Mouse (Mus musculus): ENCODE measurements around the gene Terf2. TPM values are rescaled to one million over a fixed set of nuclear protein-coding genes. Genes with fewer than 3 reads are reported as not detected.

The Terf2 gene
- polyA plus RNA-seq, 1 experiment from 2014 or later: 10.2 TPM

GRCm38 (mm10) chr8:107132581-107133491, 36.5 kb upstream of the Terf2 start:
- Histone ChIP-seq H3K27me3 (ENCODE audit: control insufficient read depth, insufficient read depth, low read length) (no peaks in the 10 kb centered on the region), H3K9ac (ENCODE audit: low read length) (no peak overlapping the region), H3K27ac (ENCODE audit: low read length) (peak overlapping the region; percentile 65), H3K4me1 (ENCODE audit: control insufficient read depth, insufficient read depth, low read length) (peaks cover 32% of the 10 kb centered on the region), H3K9me3 (replicated peaks; ENCODE audit: control insufficient read depth, low read length) (no peaks in the 10 kb centered on the region), H3K36me3 (ENCODE audit: control insufficient read depth, insufficient read depth) (no peaks in the 10 kb centered on the region), H3K4me2 (ENCODE audit: low read depth, low read length) (no peak overlapping the region), H3K4me3 (ENCODE audit: low read length) (no peak overlapping the region)
- ATAC-seq (replicated peaks; ENCODE audit: extremely low read depth, insufficient read depth, low FRiP score): no peak
- WGBS: 72% methylated on average over 24 of the region's 24 CpGs

GRCm38 (mm10) chr8:107130028-107130427, 33.7 kb upstream of the Terf2 start:
- no peak overlapping the region for H3K4me3 ChIP-seq (ENCODE audit: low read length)
- no peak overlapping the region for H3K9ac ChIP-seq (ENCODE audit: low read length)
- ATAC-seq (replicated peaks; ENCODE audit: extremely low read depth, insufficient read depth, low FRiP score): no peak
- no peaks in the 10 kb centered on the region for H3K27me3 ChIP-seq (ENCODE audit: control insufficient read depth, insufficient read depth, low read length)
- H3K36me3 ChIP-seq (ENCODE audit: control insufficient read depth, insufficient read depth): no peaks in the 10 kb centered on the region
- H3K27ac ChIP-seq (ENCODE audit: low read length): peak overlapping the region; percentile 89
- WGBS: 77% methylated on average over 6 of the region's 6 CpGs
- no peaks in the 10 kb centered on the region for H3K9me3 ChIP-seq (replicated peaks; ENCODE audit: control insufficient read depth, low read length)
- H3K4me1 ChIP-seq (ENCODE audit: control insufficient read depth, insufficient read depth, low read length): peaks cover 26% of the 10 kb centered on the region
- H3K4me2 ChIP-seq (ENCODE audit: low read depth, low read length): no peak overlapping the region

DNA sequence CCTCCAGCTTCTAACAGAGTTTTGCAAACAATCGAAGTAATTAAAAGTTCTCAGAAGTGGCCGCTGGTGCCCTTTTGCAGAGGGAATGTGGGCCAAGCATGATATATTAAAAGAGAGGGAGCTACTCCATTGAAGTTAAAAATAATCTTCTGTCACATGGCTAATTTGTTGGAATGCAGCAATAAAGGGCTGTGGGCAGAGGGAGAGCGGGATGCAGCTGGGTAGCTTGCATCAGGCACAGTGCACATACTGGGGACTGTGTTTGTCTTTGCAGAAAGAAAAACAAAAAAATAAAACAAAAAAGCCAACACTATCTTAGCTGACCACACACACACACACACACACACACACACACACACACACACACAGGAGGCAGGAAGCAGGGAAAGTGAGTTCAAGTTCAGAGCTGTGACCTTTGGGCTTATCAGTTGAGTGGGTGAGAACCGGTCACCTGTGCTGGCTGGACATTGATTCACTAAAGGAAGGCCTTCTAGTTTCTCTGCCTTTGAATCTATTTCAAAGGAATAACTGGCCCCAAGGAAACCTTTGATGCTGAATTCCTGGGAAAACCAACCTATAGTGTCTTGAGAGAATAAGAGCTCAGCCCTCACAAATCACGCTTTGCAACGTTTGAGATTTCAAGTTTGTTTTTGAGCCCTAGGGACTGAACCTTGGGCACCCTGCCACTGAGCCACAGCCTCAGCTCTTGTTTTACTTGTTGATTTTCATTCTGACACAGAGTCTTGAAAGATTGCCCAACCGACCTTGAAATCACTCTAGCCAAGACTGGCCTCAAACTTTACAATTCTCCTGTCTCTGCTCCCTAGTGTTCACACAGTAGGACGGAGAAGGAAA, 33.1 kb upstream of the Terf2 start:
- peak overlapping the region; percentile 29; the same call in 1 of the 2 replicates for H3K9ac ChIP-seq (ENCODE audit: low read length)
- H3K27ac ChIP-seq (ENCODE audit: low read length): peak overlapping the region; percentile 89
- WGBS: 37% methylated on average over 8 of the region's 8 CpGs
- no peaks in the 10 kb centered on the region for H3K36me3 ChIP-seq (ENCODE audit: control insufficient read depth, insufficient read depth)
- H3K4me1 ChIP-seq (ENCODE audit: control insufficient read depth, insufficient read depth, low read length): peaks cover 26% of the 10 kb centered on the region
- H3K4me2 ChIP-seq (ENCODE audit: low read depth, low read length): peak overlapping the region; percentile 34
- peak; percentile 81 for ATAC-seq (replicated peaks; ENCODE audit: extremely low read depth, insufficient read depth, low FRiP score)
- no peak overlapping the region for H3K4me3 ChIP-seq (ENCODE audit: low read length)
- H3K27me3 ChIP-seq (ENCODE audit: control insufficient read depth, insufficient read depth, low read length): no peaks in the 10 kb centered on the region
- H3K9me3 ChIP-seq (replicated peaks; ENCODE audit: control insufficient read depth, low read length): no peaks in the 10 kb centered on the region

GRCm38 (mm10) chr8:107124343-107124742, 28.0 kb upstream of the Terf2 start:
- H3K4me3 ChIP-seq (ENCODE audit: low read length): no peak overlapping the region
- no peak for ATAC-seq (replicated peaks; ENCODE audit: extremely low read depth, insufficient read depth, low FRiP score)
- H3K4me1 ChIP-seq (ENCODE audit: control insufficient read depth, insufficient read depth, low read length): peaks cover 11% of the 10 kb centered on the region
- H3K9me3 ChIP-seq (replicated peaks; ENCODE audit: control insufficient read depth, low read length): no peaks in the 10 kb centered on the region
- no peaks in the 10 kb centered on the region for H3K27me3 ChIP-seq (ENCODE audit: control insufficient read depth, insufficient read depth, low read length)
- H3K9ac ChIP-seq (ENCODE audit: low read length): no peak overlapping the region
- no peaks in the 10 kb centered on the region for H3K36me3 ChIP-seq (ENCODE audit: control insufficient read depth, insufficient read depth)
- no peak overlapping the region for H3K27ac ChIP-seq (ENCODE audit: low read length)
- H3K4me2 ChIP-seq (ENCODE audit: low read depth, low read length): no peak overlapping the region
- WGBS: 67% methylated on average over 8 of the region's 8 CpGs

DNA sequence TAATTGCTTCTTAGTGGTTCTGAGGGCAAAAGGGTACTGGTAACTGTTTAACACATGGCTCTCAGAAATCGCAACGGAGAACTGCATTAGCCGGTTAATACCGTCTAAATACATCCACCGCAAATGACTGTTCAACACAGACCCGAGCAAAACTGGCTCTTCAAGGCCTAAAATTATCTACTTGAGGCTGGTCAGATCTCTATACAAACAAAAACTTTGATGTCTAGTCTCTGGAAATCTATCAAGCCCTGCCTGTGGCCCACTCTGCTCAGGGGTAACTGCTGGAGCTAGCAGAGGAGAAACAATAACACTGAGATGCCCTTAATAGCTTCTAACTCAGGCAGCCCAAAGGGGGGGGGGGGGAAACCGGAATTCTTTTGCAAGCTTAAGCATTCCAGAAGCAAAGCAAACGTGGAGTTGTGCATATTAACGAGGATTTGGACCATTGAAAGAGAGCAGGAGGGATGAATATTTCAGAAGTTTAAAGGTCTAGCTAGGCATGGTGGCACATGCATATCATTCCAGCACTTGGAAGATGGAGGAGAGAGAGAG, 26.8 kb upstream of the Terf2 start:
- WGBS: 32% methylated on average over 9 of the region's 9 CpGs
- no peak overlapping the region for H3K4me2 ChIP-seq (ENCODE audit: low read depth, low read length)
- H3K4me1 ChIP-seq (ENCODE audit: control insufficient read depth, insufficient read depth, low read length): peaks cover 13% of the 10 kb centered on the region
- ATAC-seq (replicated peaks; ENCODE audit: extremely low read depth, insufficient read depth, low FRiP score): no peak
- no peaks in the 10 kb centered on the region for H3K9me3 ChIP-seq (replicated peaks; ENCODE audit: control insufficient read depth, low read length)
- H3K4me3 ChIP-seq (ENCODE audit: low read length): no peak overlapping the region
- H3K27ac ChIP-seq (ENCODE audit: low read length): no peak overlapping the region
- H3K27me3 ChIP-seq (ENCODE audit: control insufficient read depth, insufficient read depth, low read length): no peaks in the 10 kb centered on the region
- no peaks in the 10 kb centered on the region for H3K36me3 ChIP-seq (ENCODE audit: control insufficient read depth, insufficient read depth)
- no peak overlapping the region for H3K9ac ChIP-seq (ENCODE audit: low read length)

- no peak for ATAC-seq (replicated peaks; ENCODE audit: extremely low read depth, insufficient read depth, low FRiP score)
- peaks cover 13% of the 10 kb centered on the region for H3K4me1 ChIP-seq (ENCODE audit: control insufficient read depth, insufficient read depth, low read length)
- no peaks in the 10 kb centered on the region for H3K36me3 ChIP-seq (ENCODE audit: control insufficient read depth, insufficient read depth)
- H3K9me3 ChIP-seq (replicated peaks; ENCODE audit: control insufficient read depth, low read length): no peaks in the 10 kb centered on the region
- H3K9ac ChIP-seq (ENCODE audit: low read length): no peak overlapping the region
- H3K27me3 ChIP-seq (ENCODE audit: control insufficient read depth, insufficient read depth, low read length): no peaks in the 10 kb centered on the region
- no peak overlapping the region for H3K27ac ChIP-seq (ENCODE audit: low read length)
- H3K4me2 ChIP-seq (ENCODE audit: low read depth, low read length): no peak overlapping the region
- H3K4me3 ChIP-seq (ENCODE audit: low read length): no peak overlapping the region
- WGBS: 85% methylated on average over 7 of the region's 7 CpGs
Observed at GRCm38 (mm10) chr8:107121681-107122291, 25.4 kb upstream of the Terf2 start.

GRCm38 (mm10) chr8:107120806-107121205, 24.5 kb upstream of the Terf2 start:
- H3K27me3 ChIP-seq (ENCODE audit: control insufficient read depth, insufficient read depth, low read length): no peaks in the 10 kb centered on the region
- H3K27ac ChIP-seq (ENCODE audit: low read length): no peak overlapping the region
- ATAC-seq (replicated peaks; ENCODE audit: extremely low read depth, insufficient read depth, low FRiP score): no peak
- H3K9ac ChIP-seq (ENCODE audit: low read length): no peak overlapping the region
- no peak overlapping the region for H3K4me2 ChIP-seq (ENCODE audit: low read depth, low read length)
- H3K36me3 ChIP-seq (ENCODE audit: control insufficient read depth, insufficient read depth): no peaks in the 10 kb centered on the region
- H3K9me3 ChIP-seq (replicated peaks; ENCODE audit: control insufficient read depth, low read length): no peaks in the 10 kb centered on the region
- H3K4me3 ChIP-seq (ENCODE audit: low read length): no peak overlapping the region
- H3K4me1 ChIP-seq (ENCODE audit: control insufficient read depth, insufficient read depth, low read length): peaks cover 13% of the 10 kb centered on the region

- WGBS: 57% methylated on average over 9 of the region's 9 CpGs
- peak overlapping the region; percentile 54 for H3K9ac ChIP-seq (ENCODE audit: low read length)
Observed at GRCm38 (mm10) chr8:107119412-107119811, 23.1 kb upstream of the Terf2 start.

More at GRCm38 (mm10) chr8:107119412-107119811, 23.1 kb upstream of the Terf2 start:
- peaks cover 16% of the 10 kb centered on the region for H3K4me1 ChIP-seq (ENCODE audit: control insufficient read depth, insufficient read depth, low read length)
- H3K27me3 ChIP-seq (ENCODE audit: control insufficient read depth, insufficient read depth, low read length): no peaks in the 10 kb centered on the region
- H3K27ac ChIP-seq (ENCODE audit: low read length): peak overlapping the region; percentile 80
- H3K4me2 ChIP-seq (ENCODE audit: low read depth, low read length): peak overlapping the region; percentile 30; the same call in 1 of the 2 replicates
- H3K9me3 ChIP-seq (replicated peaks; ENCODE audit: control insufficient read depth, low read length): no peaks in the 10 kb centered on the region
- no peak overlapping the region for H3K4me3 ChIP-seq (ENCODE audit: low read length)
- no peaks in the 10 kb centered on the region for H3K36me3 ChIP-seq (ENCODE audit: control insufficient read depth, insufficient read depth)
- no peak for ATAC-seq (replicated peaks; ENCODE audit: extremely low read depth, insufficient read depth, low FRiP score)

Measured in heart, embryonic 16.5 days (tissue).